12 mouse cellular contexts compared by ENCODE assay signal in genomic region chr2:109884106-109884505, GRCm38 (mm10). TPM values are rescaled to one million over a fixed set of nuclear protein-coding genes. Genes with fewer than 3 reads are reported as not detected.
DNase-seq lines count a peak whose midpoint lies in the region; ATAC-seq lines count a peak whose summit lies in the region.
"Had no signal": no experiment of that assay in that cellular context is flagged by ENCODE, and none has a peak within 500 bp of the region (broad histone marks: within the 10 kb centered on the region; RNA-seq: fewer than 3 reads in every experiment).

No protein-coding gene starts in this region.

- ATAC-seq in forebrain, embryonic 14.5 days = peak; percentile 84
- no peak for ATAC-seq in forebrain, embryonic 11.5 days (replicated peaks; ENCODE audit: low FRiP score)
- no peak for ATAC-seq in neural tube, embryonic 15.5 days (ENCODE audit: low FRiP score)
- ATAC-seq: intestine, embryonic 15.5 days; liver, embryonic 12.5 days had no signal

- H3K27ac ChIP-seq in forebrain, embryonic 14.5 days (ENCODE audit: low read depth, low read length) = no peak overlapping the region
- no peak overlapping the region for H3K27ac ChIP-seq in forebrain, embryonic 11.5 days (ENCODE audit: low read depth, low read length)
- H3K27ac ChIP-seq in neural tube, embryonic 15.5 days (replicated peaks) = no peak overlapping the region
- H3K27ac ChIP-seq: intestine, embryonic 15.5 days; liver, embryonic 12.5 days had no signal

- no peaks in the 10 kb centered on the region for H3K9me3 ChIP-seq in forebrain, embryonic 14.5 days (replicated peaks; ENCODE audit: control insufficient read depth, low read length)
- no peaks in the 10 kb centered on the region for H3K9me3 ChIP-seq in forebrain, embryonic 11.5 days (ENCODE audit: control insufficient read depth, low read length)
- no peaks in the 10 kb centered on the region for H3K9me3 ChIP-seq in neural tube, embryonic 15.5 days (replicated peaks)
- H3K9me3 ChIP-seq: intestine, embryonic 15.5 days; liver, embryonic 12.5 days had no signal

- peak; percentile 80 for DNase-seq in forebrain, embryonic 14.5 days (ENCODE audit: low spot score)
- no peak for DNase-seq in forebrain, embryonic 11.5 days (ENCODE audit: low spot score)
- DNase-seq in left cerebral cortex, postnatal 14 days (ENCODE audit: low spot score in 2 of 2) = peak; percentile 14 to 60
- DNase-seq in left cerebral cortex, postnatal 4 days = no peak
- DNase-seq in cerebellum, adult 9-11 months = peak; percentile 53
- DNase-seq in telencephalon, adult 2 months (ENCODE audit: low read depth, low spot score) = peak; percentile 60
- no peak for DNase-seq in gastrocnemius, postnatal 14 days
- DNase-seq: lung, postnatal 36 days; right cerebral cortex, postnatal 4 days had no signal

- H3K4me3 ChIP-seq in forebrain, embryonic 14.5 days (ENCODE audit: low read depth, low read length) = no peak overlapping the region
- no peak overlapping the region for H3K4me3 ChIP-seq in forebrain, embryonic 11.5 days (ENCODE audit: low read depth, low read length)
- no peak overlapping the region for H3K4me3 ChIP-seq in neural tube, embryonic 15.5 days (replicated peaks)
- H3K4me3 ChIP-seq: intestine, embryonic 15.5 days; liver, embryonic 12.5 days had no signal

- WGBS in forebrain, embryonic 14.5 days = 64% methylated on average over 4 of the region's 4 CpGs
- 79% methylated on average over 4 of the region's 4 CpGs for WGBS in forebrain, embryonic 11.5 days
- 77% methylated on average over 4 of the region's 4 CpGs for WGBS in neural tube, embryonic 15.5 days

- no peak overlapping the region for H3K4me2 ChIP-seq in forebrain, embryonic 14.5 days (ENCODE audit: low read length)
- H3K4me2 ChIP-seq in forebrain, embryonic 11.5 days (ENCODE audit: low read depth, low read length, severe bottlenecking) = no peak overlapping the region
- no peak overlapping the region for H3K4me2 ChIP-seq in neural tube, embryonic 15.5 days
- H3K4me2 ChIP-seq: intestine, embryonic 15.5 days; liver, embryonic 12.5 days had no signal

- no peak overlapping the region for H3K9ac ChIP-seq in forebrain, embryonic 14.5 days (ENCODE audit: low read length)
- H3K9ac ChIP-seq in forebrain, embryonic 11.5 days (ENCODE audit: low read length) = no peak overlapping the region
- H3K9ac ChIP-seq in neural tube, embryonic 15.5 days (replicated peaks) = no peak overlapping the region
- H3K9ac ChIP-seq: intestine, embryonic 15.5 days; liver, embryonic 12.5 days had no signal

- H3K4me1 ChIP-seq in forebrain, embryonic 14.5 days (ENCODE audit: control insufficient read depth, insufficient read depth, low read length) = no peaks in the 10 kb centered on the region
- H3K4me1 ChIP-seq in forebrain, embryonic 11.5 days (replicated peaks; ENCODE audit: control insufficient read depth, insufficient read depth, low read length) = no peaks in the 10 kb centered on the region
- H3K4me1 ChIP-seq in neural tube, embryonic 15.5 days = no peaks in the 10 kb centered on the region
- H3K4me1 ChIP-seq: intestine, embryonic 15.5 days; liver, embryonic 12.5 days had no signal

- H3K36me3 ChIP-seq in forebrain, embryonic 14.5 days (ENCODE audit: control insufficient read depth, insufficient read depth, low read length) = no peaks in the 10 kb centered on the region
- no peaks in the 10 kb centered on the region for H3K36me3 ChIP-seq in forebrain, embryonic 11.5 days (ENCODE audit: control insufficient read depth, insufficient read depth, low read length)
- H3K36me3 ChIP-seq in neural tube, embryonic 15.5 days = no peaks in the 10 kb centered on the region
- H3K36me3 ChIP-seq: intestine, embryonic 15.5 days; liver, embryonic 12.5 days had no signal

- intact Hi-C loops in left cerebral cortex, postnatal 14 days (cut with DNase I) = loop anchor here (10.0 kb wide), 1 partner anchor 109 kb away; no protein-coding TSS in a partner anchor
- intact Hi-C loops in left cerebral cortex, postnatal 4 days (cut with DNase I) = no loop called here
- intact Hi-C loops in gastrocnemius, postnatal 14 days (cut with DNase I; ENCODE audit: low total_unique reads) = no loop called here

- H3K27me3 ChIP-seq in forebrain, embryonic 14.5 days (replicated peaks; ENCODE audit: control insufficient read depth, insufficient read depth, low read length) = no peaks in the 10 kb centered on the region
- no peaks in the 10 kb centered on the region for H3K27me3 ChIP-seq in forebrain, embryonic 11.5 days (ENCODE audit: control insufficient read depth, insufficient read depth, low read length)
- no peaks in the 10 kb centered on the region for H3K27me3 ChIP-seq in neural tube, embryonic 15.5 days (replicated peaks)
- H3K27me3 ChIP-seq: intestine, embryonic 15.5 days had no signal

RNA-seq across cellular contexts. Expression of gene Lin7c, which starts 6.5 kb away (rescaled TPM):
- 177 and 207 TPM in 2 replicates for polyA plus RNA-seq in forebrain, embryonic 14.5 days (2014; fragmentation: Nextera tagmentation; extraction: Ambion mirVana)
- 118 and 126 TPM in 2 replicates for polyA plus RNA-seq in forebrain, embryonic 11.5 days (2014; fragmentation: Nextera tagmentation; extraction: Ambion mirVana)
- total RNA-seq in left cerebral cortex, postnatal 14 days (2021) = 10 to 100 TPM; 82.2 to 83.1 TPM
- 100 to 1,000 TPM; 230 to 234 TPM for total RNA-seq in left cerebral cortex, postnatal 4 days (2021)
- polyA plus RNA-seq in neural tube, embryonic 15.5 days (2015; fragmentation: Nextera tagmentation; extraction: Ambion mirVana) = 158 and 169 TPM in 2 replicates
- total RNA-seq in gastrocnemius, postnatal 14 days (2021) = 10 to 100 TPM; 21.3 to 22.7 TPM

RNA-seq across cellular contexts. Expression of gene Lgr4, which starts 33.3 kb away (rescaled TPM):
- 4.5 and 4.7 TPM in 2 replicates for polyA plus RNA-seq in forebrain, embryonic 14.5 days (2014; fragmentation: Nextera tagmentation; extraction: Ambion mirVana)
- 8.6 TPM in 2 replicates for polyA plus RNA-seq in forebrain, embryonic 11.5 days (2014; fragmentation: Nextera tagmentation; extraction: Ambion mirVana)
- total RNA-seq in left cerebral cortex, postnatal 14 days (2021) = 10 to 100 TPM; 22.1 to 23.0 TPM
- total RNA-seq in left cerebral cortex, postnatal 4 days (2021) = 10 to 100 TPM; 17.1 to 20.1 TPM
- 8.3 and 9.8 TPM in 2 replicates for polyA plus RNA-seq in neural tube, embryonic 15.5 days (2015; fragmentation: Nextera tagmentation; extraction: Ambion mirVana)
- 10 to 100 TPM; 17.3 to 18.8 TPM for total RNA-seq in gastrocnemius, postnatal 14 days (2021)

Comparison
In these comparisons a context has a peak if more than half of its experiments do, and no peak if none do; other contexts are left out.
1. DNase-seq: peak in forebrain, embryonic 14.5 days (single experiment), left cerebral cortex, postnatal 14 days (2 of 2), cerebellum, adult 9-11 months (single experiment) and telencephalon, adult 2 months (single experiment); none in forebrain, embryonic 11.5 days (single experiment), left cerebral cortex, postnatal 4 days (single experiment) and gastrocnemius, postnatal 14 days (single experiment).